In the genomic region with DNA sequence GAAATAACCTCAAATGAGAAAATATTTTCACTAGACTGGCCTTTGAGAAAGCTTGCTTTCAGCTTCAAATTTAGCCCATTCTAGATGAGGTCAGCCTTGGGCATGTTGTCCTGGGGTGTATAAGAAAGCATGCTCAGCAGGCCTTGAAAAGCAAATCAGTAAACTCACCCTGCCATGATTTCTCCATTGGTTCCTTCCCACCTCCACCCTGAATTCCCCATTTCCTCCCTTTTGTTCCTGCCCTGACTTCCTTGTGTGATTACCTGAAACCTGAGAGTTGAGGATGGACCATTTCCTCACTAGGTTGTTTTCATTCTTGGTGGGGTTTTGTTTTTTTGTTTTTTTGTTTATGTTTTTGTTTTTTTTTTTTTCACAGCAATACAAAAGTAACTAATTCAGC, we compare ENCODE assay signal across 14 mouse cellular contexts.
"Had no signal": no experiment of that assay in that cellular context is flagged by ENCODE, and none has a peak within 500 bp of the region (broad histone marks: within the 10 kb centered on the region; RNA-seq: fewer than 3 reads in every experiment).

No protein-coding gene starts in this region.

- H3K4me1 ChIP-seq: midbrain, embryonic 10.5 days; midbrain, embryonic 12.5 days; midbrain, embryonic 15.5 days; neural tube, embryonic 12.5 days; stomach, embryonic 15.5 days had no signal

- H3K27ac ChIP-seq: midbrain, embryonic 10.5 days; midbrain, embryonic 12.5 days; midbrain, embryonic 15.5 days; neural tube, embryonic 12.5 days; stomach, embryonic 15.5 days; stomach, postnatal 0 days had no signal

- H3K9me3 ChIP-seq: midbrain, embryonic 10.5 days; midbrain, embryonic 12.5 days; midbrain, embryonic 15.5 days; neural tube, embryonic 12.5 days; stomach, embryonic 15.5 days had no signal

- H3K4me3 ChIP-seq: midbrain, embryonic 10.5 days; midbrain, embryonic 12.5 days; midbrain, embryonic 15.5 days; neural tube, embryonic 12.5 days; stomach, embryonic 15.5 days had no signal

- H3K36me3 ChIP-seq: midbrain, embryonic 10.5 days; midbrain, embryonic 12.5 days; midbrain, embryonic 15.5 days; neural tube, embryonic 12.5 days; stomach, embryonic 15.5 days had no signal

- DNase-seq: lung, adult 18-20 months; lung, embryonic 14.5 days; lung, postnatal 10 days; lung, postnatal 4 days; right cerebral cortex, postnatal 14 days; thymus, adult 2 months; thymus, postnatal 25 days; thymus, postnatal 4 days had no signal

- H3K4me2 ChIP-seq: lung, embryonic 14.5 days; midbrain, embryonic 12.5 days; midbrain, embryonic 15.5 days; neural tube, embryonic 12.5 days; stomach, embryonic 15.5 days had no signal

- H3K9ac ChIP-seq: lung, embryonic 14.5 days; midbrain, embryonic 12.5 days; midbrain, embryonic 15.5 days; neural tube, embryonic 12.5 days; stomach, embryonic 15.5 days had no signal

- H3K27me3 ChIP-seq: midbrain, embryonic 12.5 days; midbrain, embryonic 15.5 days; neural tube, embryonic 12.5 days; stomach, embryonic 15.5 days had no signal

- ATAC-seq: midbrain, embryonic 15.5 days had no signal
